ENCODE assay signal across 14 mouse cellular contexts in genomic region chr9:75551342-75551741, GRCm38 (mm10). TPM values are rescaled to one million over a fixed set of nuclear protein-coding genes. Genes with fewer than 3 reads are reported as not detected.
A peak's percentile ranks its signal among the peaks of the same experiment; 100 is the strongest.
DNase-seq lines count a peak whose midpoint lies in the region; ATAC-seq and TF ChIP-seq lines count a peak whose summit lies in the region.
"Had no signal": no experiment of that assay in that cellular context is flagged by ENCODE, and none has a peak within 500 bp of the region (broad histone marks: within the 10 kb centered on the region; RNA-seq: fewer than 3 reads in every experiment).

No protein-coding gene starts in this region.

- H3K4me3 ChIP-seq in hindbrain, embryonic 15.5 days = no peak overlapping the region
- H3K4me3 ChIP-seq in hindbrain, embryonic 13.5 days = no peak overlapping the region
- no peak overlapping the region for H3K4me3 ChIP-seq in lung, postnatal 0 days (ENCODE audit: low read depth, low read length)
- H3K4me3 ChIP-seq in lung, adult 2 months (replicated peaks; ENCODE audit: extremely low read depth, low read depth, low read length) = no peak overlapping the region
- no peak overlapping the region for H3K4me3 ChIP-seq in liver, embryonic 11.5 days (ENCODE audit: low read depth, low read length)
- H3K4me3 ChIP-seq: liver, embryonic 15.5 days had no signal

- no peaks in the 10 kb centered on the region for H3K4me1 ChIP-seq in hindbrain, embryonic 15.5 days (replicated peaks)
- H3K4me1 ChIP-seq in hindbrain, embryonic 13.5 days (replicated peaks) = peaks cover 8% of the 10 kb centered on the region; the same call in 1 of the 2 replicates
- peaks cover 32% of the 10 kb centered on the region; the same call in 1 of the 2 replicates for H3K4me1 ChIP-seq in lung, postnatal 0 days (ENCODE audit: insufficient read depth, low read depth, low read length)
- H3K4me1 ChIP-seq in lung, adult 2 months (ENCODE audit: control insufficient read depth, insufficient read depth, low read length) = peaks cover 36% of the 10 kb centered on the region
- H3K4me1 ChIP-seq in liver, embryonic 11.5 days (replicated peaks; ENCODE audit: control insufficient read depth, insufficient read depth, low read length) = peaks cover 8% of the 10 kb centered on the region

- no peak for ATAC-seq in hindbrain, embryonic 15.5 days (ENCODE audit: low FRiP score, low read depth)
- no peak for ATAC-seq in hindbrain, embryonic 13.5 days (ENCODE audit: low FRiP score)
- ATAC-seq in lung, postnatal 0 days = no peak
- ATAC-seq in liver, embryonic 11.5 days (replicated peaks; ENCODE audit: low FRiP score) = no peak
- ATAC-seq: midbrain, embryonic 16.5 days had no signal

- H3K36me3 ChIP-seq in hindbrain, embryonic 15.5 days = no peaks in the 10 kb centered on the region
- no peaks in the 10 kb centered on the region for H3K36me3 ChIP-seq in hindbrain, embryonic 13.5 days
- no peaks in the 10 kb centered on the region for H3K36me3 ChIP-seq in lung, postnatal 0 days (ENCODE audit: insufficient read depth, low read length)
- H3K36me3 ChIP-seq in liver, embryonic 11.5 days (ENCODE audit: control insufficient read depth, insufficient read depth, low read length) = no peaks in the 10 kb centered on the region
- H3K36me3 ChIP-seq: liver, embryonic 15.5 days had no signal

- H3K4me2 ChIP-seq in hindbrain, embryonic 15.5 days = no peak overlapping the region
- H3K4me2 ChIP-seq in hindbrain, embryonic 13.5 days = no peak overlapping the region
- no peak overlapping the region for H3K4me2 ChIP-seq in lung, postnatal 0 days (replicated peaks; ENCODE audit: low read depth, low read length)
- H3K4me2 ChIP-seq in liver, embryonic 11.5 days = no peak overlapping the region
- H3K4me2 ChIP-seq: liver, embryonic 15.5 days had no signal

- no peak for TF ChIP-seq EP300 in lung, postnatal 0 days (IDR thresholded peaks at IDR 0.05)

- no peak for TF ChIP-seq POLR2A in lung, adult 2 months (IDR thresholded peaks at IDR 0.05; ENCODE audit: borderline replicate concordance, extremely low read depth, low read depth, low read length)

- no peak overlapping the region for H3K9ac ChIP-seq in hindbrain, embryonic 15.5 days
- H3K9ac ChIP-seq in hindbrain, embryonic 13.5 days = no peak overlapping the region
- no peak overlapping the region for H3K9ac ChIP-seq in lung, postnatal 0 days (replicated peaks; ENCODE audit: low read depth)
- H3K9ac ChIP-seq in liver, embryonic 11.5 days (ENCODE audit: low read depth, low read length) = no peak overlapping the region
- H3K9ac ChIP-seq: liver, embryonic 15.5 days had no signal

- TF ChIP-seq CTCF in lung, postnatal 0 days (IDR thresholded peaks at IDR 0.05) = peak; percentile 45
- no peak for TF ChIP-seq CTCF in lung, adult 2 months (IDR thresholded peaks at IDR 0.05; ENCODE audit: insufficient read depth, low read length)

- H3K27me3 ChIP-seq in hindbrain, embryonic 15.5 days = no peaks in the 10 kb centered on the region
- H3K27me3 ChIP-seq in hindbrain, embryonic 13.5 days = no peaks in the 10 kb centered on the region
- H3K27me3 ChIP-seq in lung, postnatal 0 days (replicated peaks; ENCODE audit: insufficient read depth, low read length) = no peaks in the 10 kb centered on the region
- no peaks in the 10 kb centered on the region for H3K27me3 ChIP-seq in liver, embryonic 11.5 days (replicated peaks; ENCODE audit: control insufficient read depth, insufficient read depth, low read length)
- H3K27me3 ChIP-seq: liver, embryonic 15.5 days had no signal

- peak overlapping the region; percentile 9; the same call in 1 of the 2 replicates for H3K27ac ChIP-seq in hindbrain, embryonic 15.5 days (replicated peaks)
- no peak overlapping the region for H3K27ac ChIP-seq in hindbrain, embryonic 13.5 days
- 0 out of 2 replicates have a peak overlapping the region, but pooled peaks have one; percentile 27 for H3K27ac ChIP-seq in lung, postnatal 0 days (ENCODE audit: low read length)
- no peak overlapping the region for H3K27ac ChIP-seq in liver, embryonic 11.5 days (ENCODE audit: low read depth, low read length)
- H3K27ac ChIP-seq: liver, embryonic 15.5 days had no signal

- WGBS in hindbrain, embryonic 15.5 days = 39% methylated on average over 5 of the region's 5 CpGs
- 56% methylated on average over 5 of the region's 5 CpGs for WGBS in hindbrain, embryonic 13.5 days
- WGBS in lung, postnatal 0 days = 42% methylated on average over 5 of the region's 5 CpGs
- 36% methylated on average over 5 of the region's 5 CpGs for WGBS in lung, adult 2 months
- 61% methylated on average over 5 of the region's 5 CpGs for WGBS in liver, embryonic 11.5 days

- DNase-seq in cerebellum, adult 11-12 months = peak; percentile 34
- no peak for DNase-seq in cerebellum, postnatal 4 days (ENCODE audit: low spot score in 2 of 2)
- peak; percentile 26 for DNase-seq in lung, postnatal 0 days (ENCODE audit: low spot score)
- no peak for DNase-seq in lung, adult 2 months
- peak; percentile 41 to 53 for DNase-seq in cerebellum, postnatal 14 days
- DNase-seq in liver, embryonic 11.5 days (ENCODE audit: low spot score) = no peak
- DNase-seq: gastrocnemius, postnatal 10 days; kidney, postnatal 36 days; spleen, adult 18-20 months; thymus, adult 18-20 months had no signal

- no peaks in the 10 kb centered on the region for H3K9me3 ChIP-seq in hindbrain, embryonic 15.5 days
- H3K9me3 ChIP-seq in hindbrain, embryonic 13.5 days = no peaks in the 10 kb centered on the region
- H3K9me3 ChIP-seq in lung, postnatal 0 days (ENCODE audit: low read length) = no peaks in the 10 kb centered on the region
- H3K9me3 ChIP-seq in liver, embryonic 11.5 days (ENCODE audit: control insufficient read depth, low read length) = no peaks in the 10 kb centered on the region
- H3K9me3 ChIP-seq: liver, embryonic 15.5 days had no signal

RNA-seq across cellular contexts. Expression of gene Tmod3, which starts 8.1 kb away (rescaled TPM):
- 80.8 and 84.5 TPM in 2 replicates for polyA plus RNA-seq in hindbrain, embryonic 15.5 days (2015; fragmentation: Nextera tagmentation; extraction: Ambion mirVana)
- polyA plus RNA-seq in hindbrain, embryonic 13.5 days (2015; fragmentation: Nextera tagmentation; extraction: Ambion mirVana) = 82.3 and 85.3 TPM in 2 replicates
- polyA plus RNA-seq in lung, postnatal 0 days (2015; fragmentation: Nextera tagmentation; extraction: Ambion mirVana) = 183 and 213 TPM in 2 replicates
- 30.9 and 46.5 TPM in 2 replicates for polyA plus RNA-seq in lung, adult 2 months (2012; rRNA removed)
- polyA plus RNA-seq in liver, embryonic 11.5 days (2014; fragmentation: Nextera tagmentation; extraction: Ambion mirVana) = 63.2 and 63.6 TPM in 2 replicates

RNA-seq across cellular contexts. Expression of gene Tmod2, which starts 59.8 kb away (rescaled TPM):
- polyA plus RNA-seq in hindbrain, embryonic 15.5 days (2015; fragmentation: Nextera tagmentation; extraction: Ambion mirVana) = 262 and 271 TPM in 2 replicates
- 198 and 199 TPM in 2 replicates for polyA plus RNA-seq in hindbrain, embryonic 13.5 days (2015; fragmentation: Nextera tagmentation; extraction: Ambion mirVana)
- 10.6 and 11.3 TPM in 2 replicates for polyA plus RNA-seq in lung, postnatal 0 days (2015; fragmentation: Nextera tagmentation; extraction: Ambion mirVana)
- polyA plus RNA-seq in lung, adult 2 months (2012; rRNA removed) = 3.3 and 7.6 TPM in 2 replicates
- polyA plus RNA-seq in liver, embryonic 11.5 days (2014; fragmentation: Nextera tagmentation; extraction: Ambion mirVana) = 2.8 and 3.1 TPM in 2 replicates

Comparison
In these comparisons a context has a peak if more than half of its experiments do, and no peak if none do; other contexts are left out.
1. DNase-seq: peak in cerebellum, adult 11-12 months (single experiment), lung, postnatal 0 days (single experiment) and cerebellum, postnatal 14 days (2 of 2); none in cerebellum, postnatal 4 days (0 of 2), lung, adult 2 months (single experiment) and liver, embryonic 11.5 days (single experiment).
2. H3K27ac ChIP-seq: peak in hindbrain, embryonic 15.5 days (single experiment) and lung, postnatal 0 days (single experiment); none in hindbrain, embryonic 13.5 days (single experiment) and liver, embryonic 11.5 days (single experiment).
3. RNA of gene Tmod2, which starts 59.8 kb away (polyA plus RNA-seq): 262 to 271 TPM in hindbrain, embryonic 15.5 days and 198 to 199 TPM in hindbrain, embryonic 13.5 days; 10.6 to 11.3 TPM in lung, postnatal 0 days, 3.3 to 7.6 TPM in lung, adult 2 months and 2.8 to 3.1 TPM in liver, embryonic 11.5 days; every median in the first group is over 10 times any median in the second.